In the genomic region with DNA sequence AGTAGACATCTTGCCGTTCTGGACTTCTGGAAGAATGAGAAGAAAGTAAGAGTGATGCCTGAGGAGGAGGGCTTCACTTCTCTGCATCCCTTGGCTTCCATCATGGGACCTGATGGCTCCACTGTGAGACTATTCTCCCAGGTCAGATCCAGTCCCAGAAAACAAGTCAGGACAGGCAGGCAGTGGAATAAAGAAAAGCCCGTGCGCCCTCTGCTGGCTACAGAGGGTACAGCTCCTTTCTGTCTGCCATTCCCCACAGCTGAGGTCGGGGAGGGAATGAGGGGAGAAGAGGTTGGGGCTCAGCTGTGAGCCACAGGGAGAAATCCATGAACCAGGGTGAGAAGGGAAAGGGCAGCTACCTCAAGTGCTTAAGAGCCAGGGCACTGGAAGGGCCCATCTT, we compare ENCODE assay signal across 9 mouse cellular contexts. TPM values are rescaled to one million over a fixed set of nuclear protein-coding genes. Genes with fewer than 3 reads are reported as not detected.
DNase-seq lines count a peak whose midpoint lies in the region; ATAC-seq and TF ChIP-seq lines count a peak whose summit lies in the region.
"Had no signal": no experiment of that assay in that cellular context is flagged by ENCODE, and none has a peak within 500 bp of the region (broad histone marks: within the 10 kb centered on the region; RNA-seq: fewer than 3 reads in every experiment).

No protein-coding gene starts in this region.

- TF ChIP-seq CTCF in midbrain, postnatal 0 days (IDR thresholded peaks at IDR 0.05): peak; percentile 96

- H3K4me1 ChIP-seq in midbrain, postnatal 0 days (ENCODE audit: insufficient read depth, low read length): no peaks in the 10 kb centered on the region

- H3K27ac ChIP-seq in midbrain, postnatal 0 days (ENCODE audit: low read depth, low read length): no peak overlapping the region

- no peaks in the 10 kb centered on the region for H3K9me3 ChIP-seq in midbrain, postnatal 0 days (ENCODE audit: low read length)

- 21% methylated on average over 4 of the region's 4 CpGs for WGBS in midbrain, postnatal 0 days

- H3K36me3 ChIP-seq in midbrain, postnatal 0 days (ENCODE audit: insufficient read depth, low read length): peaks cover 38% of the 10 kb centered on the region

- no peak overlapping the region for H3K4me2 ChIP-seq in midbrain, postnatal 0 days (ENCODE audit: low read depth, low read length, poor library complexity, severe bottlenecking)

- peak; percentile 14; the same call in 1 of the 2 replicates for ATAC-seq in midbrain, postnatal 0 days (ENCODE audit: low FRiP score)

- no peak overlapping the region for H3K9ac ChIP-seq in midbrain, postnatal 0 days (replicated peaks; ENCODE audit: low read length, poor library complexity, severe bottlenecking)

- DNase-seq in left cerebral cortex, adult 18-20 months (ENCODE audit: low spot score in 2 of 2): peak; percentile 81 to 82
- no peak for DNase-seq in left cerebral cortex, adult 11 months (ENCODE audit: low spot score)
- DNase-seq in adrenal gland, postnatal 10 days: peak; percentile 83
- DNase-seq in embryo, embryonic 9.5 days (ENCODE audit: extremely low spot score): peak; percentile 74
- DNase-seq in heart, postnatal 25 days (ENCODE audit: low spot score): peak; percentile 28
- DNase-seq in left cerebral cortex, postnatal 25 days (ENCODE audit: low spot score in 2 of 2): peak; percentile 74 to 78
- peak; percentile 80 for DNase-seq in midbrain, postnatal 0 days (ENCODE audit: low spot score)
- peak; percentile 52 for DNase-seq in thymus, postnatal 0 days (ENCODE audit: low spot score)

- no peak overlapping the region for H3K4me3 ChIP-seq in midbrain, postnatal 0 days (ENCODE audit: low read depth, low read length)
- H3K4me3 ChIP-seq: erythroblast, embryonic 14.5 days had no signal

- no peaks in the 10 kb centered on the region for H3K27me3 ChIP-seq in midbrain, postnatal 0 days (ENCODE audit: insufficient read depth, low read length)

- intact Hi-C loops in heart, postnatal 25 days (cut with DNase I): loop anchor here (1.0 kb wide), 1 partner anchor 293 kb away; no protein-coding TSS in a partner anchor
- intact Hi-C loops in left cerebral cortex, postnatal 25 days (cut with DNase I): loop anchor here (5.0 kb wide), 1 partner anchor 360 kb away; no protein-coding TSS in a partner anchor

RNA-seq across cellular contexts. Expression of a gene that starts 24.2 kb away (rescaled TPM):
- 10 to 100 TPM; 88.3 to 97.2 TPM for total RNA-seq in left cerebral cortex, adult 18-20 months (2021)
- total RNA-seq in adrenal gland, postnatal 10 days (2021): 10 to 100 TPM; 49.5 to 54.8 TPM
- total RNA-seq in heart, postnatal 25 days (2021): 10 to 100 TPM; 24.8 to 25.7 TPM
- total RNA-seq in left cerebral cortex, postnatal 25 days (2021): 10 to 100 TPM; 87.4 to 92.5 TPM
- 129 and 130 TPM in 2 replicates for total RNA-seq in midbrain, postnatal 0 days (2014; rRNA removed)
- polyA plus RNA-seq in midbrain, postnatal 0 days (2015; fragmentation: Nextera tagmentation; extraction: Ambion mirVana): 138 and 143 TPM in 2 replicates
- 93.2 and 94.0 TPM in 2 replicates for polyA plus RNA-seq in thymus, postnatal 0 days (2015; fragmentation: Nextera tagmentation; extraction: Ambion mirVana)

RNA-seq across cellular contexts. Expression of a gene that starts 38.9 kb away (rescaled TPM):
- 1 to 10 TPM; 6.7 to 7.3 TPM for total RNA-seq in left cerebral cortex, adult 18-20 months (2021)
- 1 to 10 TPM; 5.2 to 6.3 TPM for total RNA-seq in adrenal gland, postnatal 10 days (2021)
- total RNA-seq in heart, postnatal 25 days (2021): under 1 TPM; 0.36 to 0.81 TPM
- 1 to 10 TPM in 1 of 2 experiments, under 1 TPM in 1; 0.98 to 1.2 TPM for total RNA-seq in left cerebral cortex, postnatal 25 days (2021)
- total RNA-seq in midbrain, postnatal 0 days (2014; rRNA removed): 1.6 TPM in 1 of 2 replicates, not detected in the other
- polyA plus RNA-seq in midbrain, postnatal 0 days (2015; fragmentation: Nextera tagmentation; extraction: Ambion mirVana): 0.21 and 0.26 TPM in 2 replicates
- polyA plus RNA-seq in thymus, postnatal 0 days (2015; fragmentation: Nextera tagmentation; extraction: Ambion mirVana): 34.2 and 34.8 TPM in 2 replicates

RNA-seq across cellular contexts. Expression of a gene that starts 51.5 kb away (rescaled TPM):
- 10 to 100 TPM; 61.2 to 68.1 TPM for total RNA-seq in left cerebral cortex, adult 18-20 months (2021)
- total RNA-seq in adrenal gland, postnatal 10 days (2021): 10 to 100 TPM; 46.3 to 50.1 TPM
- total RNA-seq in heart, postnatal 25 days (2021): 10 to 100 TPM; 81.2 to 82.7 TPM
- total RNA-seq in left cerebral cortex, postnatal 25 days (2021): 10 to 100 TPM; 58.0 to 59.7 TPM
- total RNA-seq in midbrain, postnatal 0 days (2014; rRNA removed): 43.0 and 54.8 TPM in 2 replicates
- polyA plus RNA-seq in midbrain, postnatal 0 days (2015; fragmentation: Nextera tagmentation; extraction: Ambion mirVana): 14.4 and 15.6 TPM in 2 replicates
- 13.6 and 14.2 TPM in 2 replicates for polyA plus RNA-seq in thymus, postnatal 0 days (2015; fragmentation: Nextera tagmentation; extraction: Ambion mirVana)
